Mouse (Mus musculus) forebrain, embryonic 11.5 days (tissue): ENCODE results near the gene Tbx1. TPM values are rescaled to one million over a fixed set of nuclear protein-coding genes. Genes with fewer than 3 reads are reported as not detected.

Experiments
- ATAC-seq: fragments of 200-750 bp; cut with Nextera tagmentation; replicated peaks from 2 replicates; pipeline ENCODE4 v1.8.0; 2017; ENCODE audit warnings: moderate TSS enrichment; ENCODE audit not compliant: low FRiP score
- DNase-seq: peaks from one replicate; pipeline ENCODE4 v3.0.0-alpha.2; 2017; ENCODE audit warnings: low spot score
- H3K27ac ChIP-seq: fragments of 300-500 bp; sonication (generic); 2 replicates; pipeline ENCODE4 v1.5.1; 2014; ENCODE audit warnings: low read depth, low read length
- H3K27me3 ChIP-seq: fragments of 300-500 bp; sonication (generic); 2 replicates; pipeline ENCODE4 v1.6.1; 2014; ENCODE audit warnings: mild to moderate bottlenecking, low read length, mixed read lengths; ENCODE audit not compliant: control insufficient read depth, insufficient read depth
- H3K36me3 ChIP-seq: fragments of 300-500 bp; sonication (generic); 2 replicates; pipeline ENCODE4 v1.6.1; 2014; ENCODE audit warnings: mild to moderate bottlenecking, low read length, moderate library complexity, mixed read lengths; ENCODE audit not compliant: control insufficient read depth, insufficient read depth
- H3K4me1 ChIP-seq: fragments of 300-500 bp; sonication (generic); replicated peaks from 2 replicates; pipeline ENCODE4 v1.6.1; 2014; ENCODE audit warnings: low read length, mixed read lengths; ENCODE audit not compliant: control insufficient read depth, insufficient read depth
- H3K4me2 ChIP-seq: fragments of 300-500 bp; sonication (generic); 2 replicates; pipeline ENCODE4 v1.6.1; 2014; ENCODE audit warnings: low read depth, mild to moderate bottlenecking, low read length, moderate library complexity, mixed read lengths; ENCODE audit not compliant: severe bottlenecking
- H3K4me3 ChIP-seq: fragments of 300-500 bp; sonication (generic); 2 replicates; pipeline ENCODE4 v1.5.1; 2014; ENCODE audit warnings: low read depth, low read length
- H3K9ac ChIP-seq: fragments of 300-500 bp; sonication (generic); 2 replicates; pipeline ENCODE4 v1.6.1; 2014; ENCODE audit warnings: low read length
- H3K9me3 ChIP-seq: fragments of 300-500 bp; sonication (generic); 2 replicates; pipeline ENCODE4 v1.6.1; 2016; ENCODE audit warnings: low read length, mixed read lengths; ENCODE audit not compliant: control insufficient read depth
- WGBS: fragments of 180-500 bp; shearing (Covaris S2); extraction: QIAGEN DNeasy Blood & Tissue Kit; methylation state at CpG from one replicate; pipeline ENCODE4 v1.1.7; 2014; 5-methylcytosine and 5-hydroxymethylcytosine counted together
- polyA plus RNA-seq: library from polyadenylated mRNA; unstranded; fragments of >200 nt; fragmentation: Nextera tagmentation; extraction: Ambion mirVana; gene quantifications from 2 replicates; pipeline ENCODE4 v1.2.1, GENCODE M21; 2014

Tbx1 gene
- polyA plus RNA-seq, 1 experiment from 2014 or later: 0.83 TPM

GRCm38 (mm10) chr16:18564472-18564871, 26.0 kb downstream of the Tbx1 start:
- 92% methylated on average over 2 of the region's 2 CpGs for WGBS
- no peaks in the 10 kb centered on the region for H3K9me3 ChIP-seq
- DNase-seq: no peak

DNA sequence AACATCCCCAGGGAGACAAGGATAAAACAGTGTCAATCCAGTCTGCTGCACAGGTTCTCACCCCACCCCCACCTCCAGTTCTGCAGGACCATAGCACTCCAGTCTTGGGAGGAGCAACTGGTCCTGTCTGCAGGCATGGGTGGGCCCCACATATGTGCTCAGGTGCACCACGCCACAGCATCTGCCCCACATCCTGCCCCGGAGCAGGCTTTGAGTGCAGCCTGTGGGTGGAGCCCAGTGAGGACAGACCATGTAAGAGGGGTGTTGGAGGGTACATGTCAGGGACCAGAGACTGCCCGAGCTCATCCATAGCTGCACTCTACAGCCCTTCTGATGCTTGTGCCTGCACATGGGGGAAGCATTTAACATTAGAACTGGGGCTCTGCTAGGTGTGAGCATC, 34.0 kb downstream of the Tbx1 start:
- no peak overlapping the region for H3K27ac ChIP-seq
- H3K9ac ChIP-seq: no peak overlapping the region
- no peak overlapping the region for H3K4me3 ChIP-seq
- H3K9me3 ChIP-seq: no peaks in the 10 kb centered on the region
- ATAC-seq (no peak), DNase-seq (no peak)
- WGBS: 79% methylated on average over 3 of the region's 3 CpGs
- no peaks in the 10 kb centered on the region for H3K27me3 ChIP-seq
- H3K4me1 ChIP-seq: no peaks in the 10 kb centered on the region; the same call in 1 of the 2 replicates
- H3K4me2 ChIP-seq: no peak overlapping the region
- H3K36me3 ChIP-seq: no peaks in the 10 kb centered on the region

More at GRCm38 (mm10) chr16:18564472-18564871, 26.0 kb downstream of the Tbx1 start:
- Histone ChIP-seq H3K36me3 (no peaks in the 10 kb centered on the region), H3K27ac (no peak overlapping the region), H3K4me3 (no peak overlapping the region), H3K9ac (no peak overlapping the region), H3K4me2 (no peak overlapping the region), H3K27me3 (no peaks in the 10 kb centered on the region), H3K4me1 (no peaks in the 10 kb centered on the region)
- no peak for ATAC-seq

DNA sequence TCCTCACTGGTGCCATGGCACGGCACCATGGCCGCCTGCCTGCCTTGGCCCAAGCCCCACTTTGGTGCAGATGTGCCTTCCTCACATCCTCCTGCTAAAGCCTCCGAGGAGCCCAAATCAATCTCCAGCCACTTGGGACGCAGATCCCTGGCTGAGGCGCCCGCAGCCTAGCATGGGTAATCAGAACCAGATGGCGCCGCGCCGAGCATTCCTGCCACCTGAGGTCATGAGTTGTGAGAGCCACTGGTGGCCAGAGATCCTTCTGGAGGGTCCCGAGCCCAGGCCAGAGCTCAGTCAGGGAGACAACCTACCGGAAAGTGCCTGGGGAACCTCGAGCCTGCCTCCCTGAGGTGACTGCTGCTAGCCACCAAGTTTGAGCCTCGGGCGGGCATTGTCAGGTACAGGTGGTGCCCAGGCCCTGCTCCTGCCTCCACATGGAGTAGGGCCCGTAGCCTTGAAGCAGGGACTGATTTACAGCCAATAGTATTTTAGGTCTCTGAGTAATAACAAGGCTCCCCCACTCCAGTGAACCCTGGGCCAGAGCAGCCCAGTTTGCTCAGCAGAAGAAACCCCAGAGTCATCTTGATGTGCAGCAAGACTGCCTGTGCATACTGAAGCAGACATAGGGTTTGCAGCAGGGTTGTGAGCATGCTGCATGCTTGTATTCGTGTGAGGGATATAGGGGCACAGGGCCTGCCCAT, 35.1 kb downstream of the Tbx1 start:
- Histone ChIP-seq H3K9ac (no peak overlapping the region), H3K27me3 (no peaks in the 10 kb centered on the region), H3K9me3 (no peaks in the 10 kb centered on the region), H3K4me3 (no peak overlapping the region), H3K4me1 (no peaks in the 10 kb centered on the region; the same call in 1 of the 2 replicates), H3K36me3 (no peaks in the 10 kb centered on the region), H3K27ac (no peak overlapping the region), H3K4me2 (no peak overlapping the region)
- ATAC-seq: no peak
- 79% methylated on average over 17 of the region's 17 CpGs for WGBS
- peak; percentile 68 for DNase-seq

GRCm38 (mm10) chr16:18554721-18555120, 35.8 kb downstream of the Tbx1 start:
- DNase-seq: no peak
- Histone ChIP-seq H3K27me3 (no peaks in the 10 kb centered on the region), H3K9ac (no peak overlapping the region), H3K4me2 (no peak overlapping the region), H3K4me1 (no peaks in the 10 kb centered on the region; the same call in 1 of the 2 replicates), H3K4me3 (no peak overlapping the region), H3K27ac (no peak overlapping the region), H3K9me3 (no peaks in the 10 kb centered on the region), H3K36me3 (no peaks in the 10 kb centered on the region)
- 63% methylated on average over 2 of the region's 2 CpGs for WGBS
- ATAC-seq: no peak

GRCm38 (mm10) chr16:18552106-18552710, 38.3 kb downstream of the Tbx1 start:
- Histone ChIP-seq H3K4me2 (no peak overlapping the region), H3K36me3 (no peaks in the 10 kb centered on the region), H3K4me1 (no peaks in the 10 kb centered on the region; the same call in 1 of the 2 replicates), H3K27me3 (no peaks in the 10 kb centered on the region), H3K27ac (no peak overlapping the region), H3K9me3 (no peaks in the 10 kb centered on the region), H3K4me3 (no peak overlapping the region), H3K9ac (no peak overlapping the region)
- ATAC-seq: no peak
- WGBS: 74% methylated on average over 11 of the region's 11 CpGs
- no peak for DNase-seq

GRCm38 (mm10) chr16:18551604-18552003, 38.9 kb downstream of the Tbx1 start:
- Histone ChIP-seq H3K4me3 (no peak overlapping the region), H3K27me3 (no peaks in the 10 kb centered on the region), H3K27ac (no peak overlapping the region), H3K4me1 (no peaks in the 10 kb centered on the region; the same call in 1 of the 2 replicates), H3K4me2 (no peak overlapping the region), H3K36me3 (no peaks in the 10 kb centered on the region), H3K9me3 (no peaks in the 10 kb centered on the region), H3K9ac (no peak overlapping the region)
- DNase-seq (no peak), ATAC-seq (no peak)
- WGBS: 47% methylated on average over 9 of the region's 9 CpGs

- no peaks in the 10 kb centered on the region for H3K36me3 ChIP-seq
- DNase-seq: no peak
- H3K9me3 ChIP-seq: no peaks in the 10 kb centered on the region
- no peak overlapping the region for H3K27ac ChIP-seq
- H3K4me1 ChIP-seq: no peaks in the 10 kb centered on the region; the same call in 1 of the 2 replicates
- H3K27me3 ChIP-seq: no peaks in the 10 kb centered on the region
- no peak overlapping the region for H3K4me2 ChIP-seq
- ATAC-seq: no peak
- no peak overlapping the region for H3K4me3 ChIP-seq
- H3K9ac ChIP-seq: no peak overlapping the region
- 85% methylated on average over 5 of the region's 5 CpGs for WGBS
Measured at GRCm38 (mm10) chr16:18547891-18548290, 42.6 kb downstream of the Tbx1 start.

GRCm38 (mm10) chr16:18543151-18543829, 47.2 kb downstream of the Tbx1 start:
- H3K27me3 ChIP-seq: no peaks in the 10 kb centered on the region
- no peaks in the 10 kb centered on the region for H3K4me1 ChIP-seq
- H3K4me2 ChIP-seq: no peak overlapping the region
- no peaks in the 10 kb centered on the region for H3K36me3 ChIP-seq
- no peak overlapping the region for H3K4me3 ChIP-seq
- H3K27ac ChIP-seq: no peak overlapping the region
- WGBS: 80% methylated on average over 8 of the region's 8 CpGs
- H3K9ac ChIP-seq: no peak overlapping the region
- no peak for ATAC-seq
- H3K9me3 ChIP-seq: no peaks in the 10 kb centered on the region
- DNase-seq: no peak
